Mouse (Mus musculus) right cerebral cortex, postnatal 10 days (tissue): Measurements from ENCODE around the gene Tcf7l1.

Experiments
- DNase-seq, 2 experiments: peaks; one replicate each; pipeline ENCODE4 v3.0.0; 2021; ENCODE audit warnings: low spot score in 2 of 2

Tcf7l1 gene

DNA sequence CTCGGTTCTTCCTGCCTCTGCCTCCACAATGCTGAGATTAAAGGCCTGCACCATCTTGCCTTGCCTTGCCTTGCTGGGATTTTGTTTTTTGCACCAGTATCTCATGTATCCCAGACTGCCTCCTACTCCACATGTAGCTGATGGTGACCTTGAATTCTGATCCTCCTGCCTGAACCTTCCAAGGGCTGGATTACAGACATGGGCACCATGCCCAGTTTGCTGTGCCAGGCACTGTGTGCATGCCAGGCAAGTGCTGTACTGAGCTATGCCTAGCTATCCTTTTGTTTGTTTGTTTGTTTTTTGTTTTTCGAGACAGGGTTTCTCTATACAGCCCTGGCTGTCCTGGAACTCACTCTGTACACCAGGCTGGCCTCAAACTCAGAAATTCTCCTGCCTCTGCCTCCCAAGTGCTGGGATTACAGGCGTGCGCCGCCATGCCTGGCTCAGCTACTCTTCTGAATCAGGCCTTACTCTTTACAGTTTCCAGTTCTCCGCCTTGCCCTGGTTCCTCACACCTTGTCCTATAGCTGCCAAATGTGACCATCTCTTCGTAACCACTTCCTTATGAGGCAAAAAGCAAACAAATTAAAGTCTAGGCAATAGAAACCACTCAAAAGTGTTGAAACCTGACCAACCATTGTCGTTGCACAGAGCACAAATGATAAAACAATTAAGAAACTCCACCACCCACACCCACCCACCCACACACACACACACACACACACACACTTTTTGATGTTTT lies 165.2 kb downstream of the Tcf7l1 start:
- no peak for DNase-seq

DNA sequence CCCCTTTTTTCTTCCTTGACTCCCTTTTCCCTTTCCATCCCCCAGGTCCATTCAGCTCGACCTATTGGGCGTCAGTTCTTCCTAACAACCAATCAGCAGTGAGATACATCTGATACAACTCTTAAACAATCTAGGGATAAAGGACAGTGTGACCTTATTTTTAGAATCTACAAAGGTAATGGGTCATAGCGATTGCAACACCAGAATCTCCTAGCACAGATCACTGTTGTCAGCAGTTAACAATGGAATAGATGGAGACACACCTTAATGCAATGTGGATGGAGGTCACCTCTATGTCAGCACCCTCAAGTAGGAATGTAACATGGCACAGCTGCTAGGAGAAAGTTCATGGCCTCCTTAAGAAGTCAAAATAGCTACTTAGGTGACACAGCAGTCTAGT lies 166.1 kb downstream of the Tcf7l1 start:
- no peak for DNase-seq

DNA sequence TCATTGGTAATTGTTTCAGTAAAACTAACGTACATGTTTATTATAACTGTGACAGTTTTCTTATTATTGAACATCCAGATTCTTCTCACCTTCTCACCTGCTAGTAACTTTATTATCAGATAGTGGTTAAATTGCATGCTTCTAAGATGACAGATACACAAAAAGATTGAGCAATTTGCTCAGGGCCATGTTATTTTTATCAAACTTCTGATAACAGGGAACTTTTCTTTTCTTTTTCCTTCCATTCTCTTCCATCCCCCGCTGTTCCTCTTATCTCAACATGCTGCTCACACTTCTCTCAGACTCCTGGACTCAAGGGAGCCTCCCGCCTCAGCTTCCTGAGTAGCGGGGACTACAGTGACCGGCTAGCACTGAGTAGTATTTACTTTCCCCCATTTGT lies 168.1 kb downstream of the Tcf7l1 start:
- no peak for DNase-seq

DNA sequence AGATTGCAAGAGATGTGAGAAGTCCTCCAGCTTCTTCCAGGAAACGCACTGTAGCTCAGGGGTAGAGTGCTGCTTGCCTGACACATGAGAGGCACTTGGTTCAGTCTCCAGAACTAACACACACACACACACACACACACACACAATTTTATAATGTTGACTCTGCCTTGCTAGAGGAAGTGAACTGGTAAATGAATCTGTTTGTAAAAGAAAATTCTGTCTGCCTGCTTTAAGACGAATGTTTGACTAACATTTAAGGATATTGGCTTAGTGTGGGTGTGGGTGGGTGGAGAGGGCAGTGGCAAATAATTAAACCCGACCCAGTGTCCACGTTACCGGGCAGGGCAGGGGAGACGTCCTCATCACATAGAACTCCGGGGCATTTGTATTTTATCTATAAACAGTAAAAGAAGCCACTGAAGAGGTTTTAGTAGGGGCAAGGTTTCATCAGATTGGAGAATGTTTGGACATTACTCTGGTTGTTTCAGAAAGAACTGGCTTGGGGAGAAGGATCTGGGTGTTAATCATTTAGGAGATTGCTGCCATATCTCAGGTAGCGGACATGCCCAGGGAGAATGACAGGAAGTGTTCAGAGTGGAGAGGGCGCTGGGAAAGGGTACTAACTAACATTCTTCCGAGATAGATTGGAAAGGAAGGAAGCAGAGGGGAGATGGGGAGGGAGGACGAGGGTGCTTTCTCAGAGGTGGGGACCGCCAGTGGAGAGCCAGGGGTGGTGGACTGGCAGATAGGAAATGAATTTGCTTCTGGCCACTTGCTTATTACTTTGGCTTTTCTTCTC lies 169.1 kb downstream of the Tcf7l1 start:
- no peak for DNase-seq

DNA sequence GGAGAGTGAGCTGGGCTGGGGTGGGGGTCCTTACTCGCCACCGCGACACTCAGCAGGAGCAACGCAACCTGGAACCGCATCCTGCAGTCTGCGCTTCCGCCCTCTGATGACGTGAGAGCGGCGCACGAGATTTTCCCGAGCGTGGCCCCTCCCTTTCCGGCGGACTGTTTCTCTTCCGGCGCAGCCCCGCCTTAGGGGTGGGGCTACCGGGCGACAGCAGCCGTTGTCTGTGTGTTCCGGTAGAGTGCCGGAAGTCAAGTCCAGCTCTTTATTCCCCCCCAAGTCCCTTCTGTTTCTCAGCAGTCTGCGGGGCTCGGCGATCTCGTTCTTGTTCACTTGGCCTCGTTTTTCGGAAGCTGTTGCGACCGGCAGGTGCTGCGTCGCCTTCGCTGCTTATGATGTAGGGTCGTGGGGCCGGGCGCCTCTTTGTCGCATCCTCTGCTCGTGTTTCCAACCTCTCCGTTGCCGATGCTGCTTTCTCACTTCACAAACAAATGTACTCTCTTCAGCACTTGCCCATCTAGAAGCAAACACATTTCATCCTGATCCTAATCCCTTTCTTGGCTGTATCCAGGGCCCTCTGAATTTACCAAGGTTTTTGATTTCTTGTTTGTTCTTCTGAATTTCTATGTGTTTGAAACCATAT lies 172.3 kb downstream of the Tcf7l1 start, which contains the start of gene Tgoln1:
Tgoln1 (minus strand) TSS at position 358 of the 646 bp plus-strand sequence.
- peak; percentile 96 for DNase-seq

DNA sequence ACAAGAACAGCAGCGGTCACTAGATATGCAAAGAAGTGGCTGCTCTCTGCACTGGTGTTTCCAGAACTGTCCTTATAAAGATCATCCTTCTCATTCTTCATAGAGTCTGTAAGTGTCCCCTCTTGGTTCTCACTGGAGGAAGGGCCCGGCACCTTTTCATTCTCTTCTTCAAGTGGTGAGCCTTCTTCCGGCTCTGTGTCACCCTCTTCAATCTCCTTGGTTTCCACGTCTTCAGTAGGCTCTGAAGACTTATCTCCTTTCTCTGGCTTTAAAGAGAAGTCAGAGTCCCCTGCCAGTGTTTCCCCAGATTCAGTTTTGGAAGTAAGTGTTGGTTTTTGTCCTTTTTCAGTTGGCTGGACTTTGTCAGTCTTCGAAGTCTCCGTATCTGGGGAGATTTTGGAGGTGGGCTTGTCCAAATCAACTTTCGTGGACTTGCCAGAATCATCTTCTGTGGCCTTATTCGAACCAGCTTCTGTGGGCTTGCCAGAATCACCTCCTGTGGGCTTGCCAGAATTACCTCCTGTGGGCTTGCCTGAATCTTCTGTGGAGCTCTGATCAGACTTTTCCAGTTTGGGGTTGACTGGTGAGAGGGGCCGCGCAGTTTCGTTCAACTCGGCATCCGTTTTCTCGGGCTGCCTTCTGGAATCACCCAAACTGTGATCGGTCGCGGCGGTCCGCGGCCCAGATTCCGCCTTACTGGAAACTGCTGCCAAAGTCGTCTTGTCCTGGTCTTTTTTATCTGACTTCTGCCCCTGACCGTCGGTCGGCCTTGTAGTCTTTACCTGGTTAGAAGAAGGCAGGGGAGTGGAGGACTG lies 173.3 kb downstream of the Tcf7l1 start:
- DNase-seq = peak in 1 of 2 experiments; percentile 40

DNA sequence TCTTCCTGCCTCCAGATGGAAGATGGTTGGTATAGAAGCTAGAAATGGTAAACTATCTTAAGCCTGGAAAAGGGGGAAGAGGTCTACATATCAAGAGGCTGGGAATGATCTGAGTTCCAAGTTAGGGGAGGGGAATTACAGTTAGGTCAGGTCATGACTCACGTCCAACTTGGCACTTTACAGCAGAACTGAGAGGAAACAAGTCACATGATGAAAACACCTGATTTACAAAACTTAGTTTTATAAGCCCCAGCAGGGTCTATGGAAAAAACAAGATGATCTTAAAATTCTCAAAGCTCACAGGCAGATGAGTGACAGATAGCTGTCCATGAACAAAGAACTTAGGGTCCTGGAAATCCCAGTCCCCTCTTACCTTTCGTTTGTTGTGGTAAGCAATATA lies 173.9 kb downstream of the Tcf7l1 start:
- DNase-seq = no peak

DNA sequence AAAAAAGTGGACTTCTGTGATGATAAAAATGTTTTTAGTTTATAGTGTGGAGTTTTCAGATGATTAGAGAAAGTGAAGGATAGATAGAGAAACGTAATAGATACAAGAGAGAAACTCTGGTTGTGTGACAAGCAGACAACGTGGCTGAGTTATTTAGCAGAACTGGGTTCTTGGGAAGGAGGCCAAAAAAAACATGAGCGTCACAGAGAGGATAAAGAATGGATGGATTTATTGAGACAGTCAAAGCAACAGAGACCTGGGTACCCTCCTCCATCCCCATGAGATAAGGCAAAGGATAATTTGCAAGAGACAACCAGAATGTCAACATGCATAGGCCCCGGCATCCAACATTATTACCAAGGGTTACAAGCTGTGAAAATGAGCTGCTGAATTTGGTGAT lies 178.8 kb downstream of the Tcf7l1 start:
- no peak for DNase-seq

DNA sequence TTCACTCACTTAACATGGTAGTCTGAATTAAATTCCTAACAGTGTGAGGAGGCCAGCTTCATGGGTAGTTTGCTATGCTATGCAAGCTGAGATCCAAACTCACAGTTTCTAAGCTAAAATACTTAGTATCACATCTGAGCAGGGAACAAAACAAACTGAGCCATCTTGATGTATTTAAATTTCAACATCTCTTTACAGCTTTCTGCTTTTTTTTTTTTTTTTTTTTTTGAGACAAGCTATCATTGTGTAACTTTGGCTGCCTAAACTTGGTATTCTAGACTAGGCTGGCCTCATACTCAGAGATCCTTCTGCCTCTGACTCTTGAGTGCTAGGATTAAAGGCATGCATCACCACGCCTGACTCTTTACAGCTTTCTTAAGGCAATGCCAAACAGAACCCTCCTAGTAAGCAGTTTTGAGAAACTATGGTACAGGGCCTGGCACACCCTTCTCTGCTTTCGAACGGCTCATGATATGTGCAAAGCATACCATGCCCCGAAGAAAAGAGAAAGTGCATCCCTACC lies 180.3 kb downstream of the Tcf7l1 start:
- DNase-seq = no peak

DNA sequence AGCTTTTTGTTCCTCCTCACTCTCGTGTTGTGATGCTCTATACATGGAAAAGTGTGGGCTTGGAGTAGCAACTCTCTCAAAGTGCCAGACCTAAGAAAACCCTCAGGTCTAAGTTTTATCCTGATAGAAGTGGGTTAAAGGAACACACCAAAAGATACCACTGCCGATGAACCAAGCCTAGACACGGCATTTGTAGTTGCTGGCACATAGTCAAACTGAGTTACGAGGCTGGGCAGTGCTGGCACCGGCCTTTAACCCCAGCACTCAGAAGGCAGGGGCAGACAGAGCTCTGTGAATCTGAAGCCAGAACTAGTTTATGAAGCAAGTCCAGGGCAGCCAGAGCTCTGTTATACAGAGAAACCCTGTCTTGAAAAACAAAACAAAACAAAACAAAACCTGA lies 181.4 kb downstream of the Tcf7l1 start:
- no peak for DNase-seq

DNA sequence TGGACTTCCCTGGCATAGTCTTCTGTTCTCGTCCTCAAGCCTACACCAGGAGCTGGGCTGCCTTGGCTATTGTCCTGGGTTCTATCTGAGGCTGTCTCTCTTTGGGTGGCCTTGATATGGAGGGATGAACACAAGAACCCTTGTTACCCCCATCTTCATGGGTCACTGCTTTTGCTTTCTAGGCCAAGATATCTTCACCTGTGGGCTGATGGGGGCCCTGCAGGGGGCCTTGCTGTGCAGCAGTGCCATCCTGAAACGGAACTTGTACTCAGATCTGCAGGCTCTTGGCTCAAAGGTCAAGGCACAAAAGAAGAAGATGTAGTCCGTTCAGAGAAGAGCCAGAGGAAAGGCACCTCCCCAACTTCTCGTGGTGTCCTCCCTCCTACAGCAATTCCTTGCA lies 182.0 kb downstream of the Tcf7l1 start:
- DNase-seq = no peak

DNA sequence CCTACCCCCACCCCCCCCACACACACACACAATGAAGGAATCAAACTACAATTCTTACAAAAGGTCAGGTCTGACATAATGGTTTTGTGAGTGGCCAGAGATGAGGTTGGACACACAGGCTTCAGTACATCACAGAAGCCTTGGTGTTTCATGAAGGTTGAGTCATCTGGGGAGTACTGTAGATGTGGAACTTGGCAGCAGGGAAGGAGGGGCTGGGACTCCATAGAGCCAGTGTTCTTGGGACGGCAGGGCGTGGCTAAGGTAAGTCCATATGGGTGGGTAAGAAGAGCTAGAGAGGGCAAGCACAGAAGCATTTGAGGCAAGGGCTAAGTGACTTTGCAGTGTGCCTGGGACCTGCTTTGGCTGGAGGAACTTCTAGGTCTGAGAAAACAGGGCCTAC lies 185.0 kb downstream of the Tcf7l1 start:
- no peak for DNase-seq

DNA sequence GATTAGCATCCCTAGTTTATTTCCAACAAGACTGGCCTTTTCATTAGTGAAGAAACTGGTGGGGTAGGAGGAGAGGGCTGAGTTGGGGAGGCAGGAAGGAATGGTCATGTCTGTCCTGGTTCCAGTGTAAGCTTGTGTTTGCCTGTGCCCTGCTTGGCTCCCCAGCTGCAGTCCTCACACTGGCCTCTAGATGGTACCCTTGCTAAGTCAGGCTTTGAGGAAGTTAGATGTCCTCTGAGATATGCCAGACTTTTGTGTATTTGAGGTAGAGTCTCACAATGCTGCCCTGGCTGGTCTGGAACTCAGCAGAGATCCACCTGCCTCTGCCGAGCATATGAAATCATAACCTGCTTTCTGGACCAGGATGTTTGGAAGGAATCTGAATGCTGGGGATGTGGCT lies 187.3 kb downstream of the Tcf7l1 start:
- peak; percentile 81 to 85 for DNase-seq

DNA sequence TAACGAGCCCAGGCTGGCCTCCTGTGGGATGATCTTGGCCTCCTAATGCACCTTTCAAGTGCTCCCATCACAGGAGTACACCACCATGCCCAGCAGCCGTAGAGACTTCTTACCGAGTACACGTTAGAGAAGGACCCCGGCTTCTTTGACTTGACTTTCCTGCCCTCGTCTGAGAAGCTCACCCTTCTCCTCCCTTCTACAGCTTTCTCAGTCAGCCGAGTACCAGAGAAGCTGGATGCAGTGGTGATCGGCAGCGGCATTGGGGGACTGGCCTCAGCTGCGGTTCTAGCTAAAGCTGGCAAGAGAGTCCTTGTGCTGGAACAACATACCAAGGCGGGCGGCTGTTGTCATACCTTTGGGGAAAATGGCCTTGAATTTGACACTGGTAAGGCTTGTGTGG lies 188.3 kb downstream of the Tcf7l1 start:
- DNase-seq = no peak

DNA sequence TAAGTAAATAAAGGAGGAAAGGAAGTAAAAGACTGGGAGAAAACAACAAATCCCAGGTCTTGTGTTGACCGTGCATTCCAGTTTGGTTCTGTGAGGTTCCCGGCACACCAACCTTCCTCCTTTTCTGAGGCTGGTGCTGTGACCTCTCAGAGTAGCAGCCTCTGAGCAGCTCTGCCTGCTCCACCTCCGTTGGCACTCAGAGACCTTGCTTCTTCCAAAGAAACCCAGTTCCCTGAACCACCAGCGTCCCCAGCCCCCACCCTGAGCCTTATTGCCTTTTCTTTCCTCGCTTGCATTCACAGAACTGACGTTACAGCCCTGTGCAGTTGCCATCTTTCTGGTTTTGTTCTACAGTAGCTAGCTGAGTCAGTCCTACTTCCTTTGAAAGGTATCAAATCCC lies 188.8 kb downstream of the Tcf7l1 start:
- DNase-seq = peak in 1 of 2 experiments; percentile 46

DNA sequence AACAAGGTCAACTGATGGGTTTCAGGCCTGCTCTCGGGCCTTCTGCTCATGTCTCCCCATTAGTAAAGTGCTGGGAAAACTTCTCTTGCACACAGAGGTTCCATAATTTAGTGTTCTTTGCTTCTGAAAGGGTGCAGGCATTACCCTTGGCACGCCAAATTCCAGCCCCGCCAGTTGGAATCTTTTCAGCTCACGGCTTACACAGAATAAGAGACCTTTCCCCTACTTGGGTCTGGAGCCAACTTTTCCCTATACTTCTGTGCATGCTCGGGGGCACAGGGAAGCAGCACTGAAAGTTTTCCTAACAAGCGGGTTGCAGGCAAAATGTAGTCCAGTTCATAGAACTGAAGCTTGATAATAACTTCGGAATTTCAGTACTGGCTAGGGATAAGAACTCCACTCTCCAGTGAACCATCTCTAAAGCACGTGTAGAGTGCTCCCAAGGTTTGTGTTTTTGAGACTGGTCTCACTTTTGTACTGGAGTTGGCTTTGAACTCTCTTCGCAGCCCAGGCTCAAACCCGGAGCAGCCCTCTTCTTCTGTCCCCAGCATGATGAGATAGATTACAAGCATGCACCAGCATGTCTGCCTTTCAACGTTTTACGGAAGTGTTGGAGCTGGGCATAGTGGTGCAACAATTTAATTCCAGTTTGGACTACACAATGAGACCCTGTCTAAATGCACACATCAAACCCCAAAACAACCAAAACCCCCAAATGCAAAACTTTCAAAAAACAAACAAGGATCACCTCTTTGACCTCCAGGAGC lies 190.1 kb downstream of the Tcf7l1 start:
- DNase-seq = peak; percentile 69 to 74

DNA sequence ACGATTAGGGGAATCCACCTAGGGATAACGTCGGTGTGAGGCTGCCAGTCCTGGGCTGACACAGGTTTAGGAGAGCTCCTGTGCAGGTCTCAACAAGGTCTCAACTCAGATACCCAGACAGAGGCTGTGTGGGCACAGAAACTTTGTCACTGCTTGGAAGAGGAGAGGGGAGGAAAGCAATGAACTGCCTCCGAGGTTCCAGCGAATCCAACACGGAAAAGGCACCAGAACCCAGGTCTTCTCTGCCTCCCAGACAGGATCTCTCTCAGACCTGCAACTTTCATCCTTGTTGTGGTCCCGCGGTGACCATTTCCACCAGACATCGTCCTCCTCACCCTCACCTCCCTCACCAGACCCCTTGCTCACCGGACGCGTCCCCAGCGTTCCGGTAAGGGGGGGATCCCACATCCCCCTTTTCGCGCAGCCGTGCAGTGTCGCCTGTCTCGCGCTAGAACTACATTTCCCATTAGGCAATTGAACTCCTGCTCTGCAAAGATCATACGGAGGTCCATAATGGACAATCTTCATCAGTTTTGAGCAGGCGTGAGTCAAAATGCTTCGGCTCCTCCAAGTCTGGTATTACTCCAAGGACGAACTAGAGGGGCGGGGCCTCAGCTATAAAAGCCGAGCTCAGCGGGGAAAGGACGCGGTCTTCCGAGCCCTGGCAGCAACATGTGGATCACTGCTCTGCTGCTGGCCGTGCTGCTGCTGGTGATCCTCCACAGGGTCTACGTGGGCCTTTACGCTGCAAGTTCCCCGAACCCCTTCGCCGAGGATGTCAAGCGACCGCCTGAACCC lies 190.9 kb downstream of the Tcf7l1 start, which contains the start of the genes Elmod3 and Retsat:
Elmod3 (minus strand) TSS at position 458 of the 798 bp plus-strand sequence.
Retsat (plus strand) TSS at position 520 of the 798 bp plus-strand sequence.
- DNase-seq = peak; percentile 90 to 95

DNA sequence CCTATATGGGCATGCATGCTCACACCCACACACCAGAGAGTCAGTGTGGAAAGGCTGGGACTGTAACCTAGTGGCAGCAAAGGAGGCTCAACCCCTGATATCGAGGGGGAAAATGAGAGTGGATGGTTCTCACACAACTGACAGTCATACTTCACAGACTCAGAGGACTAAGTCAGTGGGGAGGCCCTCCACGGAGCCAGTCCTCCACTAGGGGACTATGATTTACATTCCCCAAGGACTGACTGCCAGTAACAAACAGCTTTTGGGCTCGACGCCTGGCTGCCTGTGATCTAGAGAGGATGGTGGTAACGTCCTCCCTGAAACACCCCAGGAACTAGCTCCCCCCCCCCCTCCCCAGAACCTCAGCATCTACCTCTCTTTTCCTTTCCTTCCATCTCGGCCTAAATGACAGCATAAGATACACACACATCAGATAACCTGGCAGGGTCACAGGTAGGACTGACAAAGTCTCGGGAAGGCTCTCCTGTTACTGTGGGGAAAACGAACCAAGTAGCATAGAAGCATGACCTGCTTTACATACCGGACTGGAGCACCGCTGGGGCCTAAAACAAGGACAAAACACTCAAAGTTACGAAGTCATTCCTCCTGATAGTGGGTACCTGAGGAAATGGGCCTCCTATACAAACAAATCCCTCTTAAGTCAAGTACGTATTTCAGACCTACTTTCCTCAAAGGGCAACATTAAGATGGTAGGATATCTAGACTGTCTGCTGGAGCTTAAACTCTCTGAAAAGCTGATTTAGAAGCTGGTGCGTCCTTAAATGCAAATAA lies 191.8 kb downstream of the Tcf7l1 start:
- peak in 1 of 2 experiments; percentile 46 for DNase-seq

DNA sequence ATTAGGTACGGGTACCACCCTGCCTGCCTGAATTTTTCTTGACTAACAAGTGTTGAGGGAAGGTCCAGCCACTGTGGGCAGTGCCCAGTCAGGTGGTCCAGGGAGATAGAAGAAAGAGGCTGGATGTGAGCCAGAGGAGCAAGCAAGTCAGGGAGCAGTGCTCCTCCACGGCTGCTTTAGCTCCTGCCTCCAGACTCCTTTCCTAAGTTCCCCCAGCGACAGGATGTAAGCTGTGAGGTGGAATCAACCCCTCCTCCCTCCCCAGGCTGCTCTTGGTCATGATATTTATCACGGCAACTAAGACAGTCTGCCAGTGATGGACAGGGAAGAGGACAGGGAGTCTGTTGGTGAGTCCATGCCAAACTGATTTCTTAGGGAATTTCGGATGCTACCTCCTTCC lies 195.1 kb downstream of the Tcf7l1 start:
- DNase-seq = no peak
